Mouse (Mus musculus) olfactory bulb, adult 2 months (tissue): ENCODE results near the gene Wdr47. TPM values are rescaled to one million over a fixed set of nuclear protein-coding genes. Genes with fewer than 3 reads are reported as not detected.
A peak's percentile ranks its signal among the peaks of the same experiment; 100 is the strongest.
"Not testable (repeated sequence)": the region's sequence is repeated elsewhere in the genome, so short reads cannot be mapped to it uniquely, and the experiment has no call there.

Source experiments
- H3K27ac ChIP-seq: fragments of 200-500 bp; 2 replicates; pipeline ENCODE4 v1.5.1; 2012; ENCODE audit warnings: low read depth, low read length; ENCODE audit not compliant: insufficient read depth
- H3K4me1 ChIP-seq: fragments of 200-500 bp; 2 replicates; pipeline ENCODE4 v1.6.1; 2012; ENCODE audit warnings: low read length; ENCODE audit not compliant: control insufficient read depth, insufficient read depth
- H3K4me3 ChIP-seq: fragments of 200-500 bp; 2 replicates; pipeline ENCODE4 v1.5.1; 2012; ENCODE audit warnings: mild to moderate bottlenecking, low read depth, low read length, moderate library complexity; ENCODE audit not compliant: insufficient read depth
- CTCF ChIP-seq: fragments of 200-500 bp; IDR thresholded peaks from 2 replicates; pipeline ENCODE4 v1.5.1; 2012; ENCODE audit warnings: low read depth, mild to moderate bottlenecking, low read length, moderate library complexity; ENCODE audit not compliant: insufficient read depth
- POLR2A ChIP-seq: fragments of 200-500 bp; IDR thresholded peaks from 2 replicates; pipeline ENCODE4 v1.6.1; 2012; ENCODE audit warnings: mild to moderate bottlenecking, low read depth, low read length, moderate library complexity; ENCODE audit not compliant: insufficient read depth
- WGBS: fragments of 180-500 bp; shearing (Covaris S2); methylation state at CpG from one replicate; pipeline ENCODE4 v1.1.7; 2018; 5-methylcytosine and 5-hydroxymethylcytosine counted together
- polyA plus RNA-seq: library from polyadenylated mRNA; stranded (reverse); fragments of >200 nt; gene quantifications from 2 replicates; pipeline ENCODE4 v1.2.4, GENCODE M21; 2012; ENCODE audit warnings: low replicate concordance; ENCODE audit not compliant: missing spikeins, insufficient read depth, insufficient read length

The Wdr47 gene
- polyA plus RNA-seq, 1 experiment, result not detected

- peak within 1 kb of the TSS; percentile 87 for H3K27ac ChIP-seq
- TF ChIP-seq POLR2A, result peak; percentile 87
- no peak for TF ChIP-seq CTCF
Measured at GRCm38 (mm10) chr3:108653710-108654379, 62.8 kb downstream of the Wdr47 start, which contains the start of gene Clcc1. TSS of gene Clcc1 (plus strand) at chr3:108653913.

DNA sequence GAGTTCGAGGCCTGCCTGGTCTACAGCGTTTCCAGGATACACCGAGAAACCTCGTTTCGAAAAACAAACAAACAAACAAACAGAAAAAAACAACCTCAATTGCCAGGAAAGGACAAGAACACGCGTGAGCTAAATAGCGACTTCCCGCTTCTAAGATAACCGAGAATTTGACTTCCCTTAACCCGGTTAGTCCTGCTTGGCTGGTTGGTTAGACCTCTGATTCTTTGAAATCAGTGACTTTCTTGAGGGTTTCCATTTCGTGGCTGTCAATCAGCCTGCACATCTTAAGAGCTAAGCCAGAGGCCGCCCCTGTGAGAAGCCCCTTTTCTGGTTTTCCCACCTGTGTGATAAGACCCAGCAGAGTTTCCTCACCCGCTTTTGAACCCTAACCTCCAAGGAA, 63.5 kb downstream of the Wdr47 start:
- TF ChIP-seq CTCF (no peak), POLR2A (no peak)
- Histone ChIP-seq H3K27ac (no peak overlapping the region), H3K4me3 (peak overlapping the region; percentile 46), H3K4me1 (peaks cover 6% of the 10 kb centered on the region)
- 24% methylated on average over 14 of the region's 14 CpGs for WGBS

More at GRCm38 (mm10) chr3:108653710-108654379, 62.8 kb downstream of the Wdr47 start, which contains the start of gene Clcc1:
- Histone ChIP-seq H3K4me3 (peak within 1 kb of the TSS; percentile 100), H3K4me1 (peaks cover 6% of the 10 kb centered on the region)
- WGBS, result under 1% methylated on average over 57 of the region's 57 CpGs

GRCm38 (mm10) chr3:108655486-108655885, 64.4 kb downstream of the Wdr47 start:
- 77% methylated on average over 7 of the region's 7 CpGs for WGBS
- H3K4me1 ChIP-seq, result peaks cover 6% of the 10 kb centered on the region
- H3K4me3 ChIP-seq, result no peak overlapping the region
- no peak overlapping the region for H3K27ac ChIP-seq
- TF ChIP-seq POLR2A (no peak), CTCF (no peak)

- TF ChIP-seq POLR2A (no peak), CTCF (no peak)
- no peak overlapping the region for H3K4me3 ChIP-seq
- 89% methylated on average over 9 of the region's 9 CpGs for WGBS
Measured at GRCm38 (mm10) chr3:108658612-108659011, 67.5 kb downstream of the Wdr47 start.

GRCm38 (mm10) chr3:108660941-108661340, 69.9 kb downstream of the Wdr47 start:
- Histone ChIP-seq H3K4me1 (no peaks in the 10 kb centered on the region), H3K4me3 (no peak overlapping the region), H3K27ac (no peak overlapping the region)
- no peak for TF ChIP-seq POLR2A
- no peak for TF ChIP-seq CTCF
- WGBS, result 93% methylated on average over 1 of the region's 1 CpGs

More at GRCm38 (mm10) chr3:108658612-108659011, 67.5 kb downstream of the Wdr47 start:
- peaks cover 6% of the 10 kb centered on the region for H3K4me1 ChIP-seq
- no peak overlapping the region for H3K27ac ChIP-seq

GRCm38 (mm10) chr3:108676616-108677015, 85.5 kb downstream of the Wdr47 start:
- WGBS, result 25% methylated on average over 4 of the region's 4 CpGs
- Histone ChIP-seq H3K27ac (no peak overlapping the region), H3K4me1 (no peaks in the 10 kb centered on the region), H3K4me3 (no peak overlapping the region)
- no peak for TF ChIP-seq CTCF
- no peak for TF ChIP-seq POLR2A

GRCm38 (mm10) chr3:108681004-108681403, 89.9 kb downstream of the Wdr47 start:
- no peak for TF ChIP-seq POLR2A
- TF ChIP-seq CTCF, result no peak
- Histone ChIP-seq H3K4me3 (no peak overlapping the region), H3K4me1 (no peaks in the 10 kb centered on the region), H3K27ac (no peak overlapping the region)
- WGBS, result 76% methylated on average over 4 of the region's 4 CpGs

DNA sequence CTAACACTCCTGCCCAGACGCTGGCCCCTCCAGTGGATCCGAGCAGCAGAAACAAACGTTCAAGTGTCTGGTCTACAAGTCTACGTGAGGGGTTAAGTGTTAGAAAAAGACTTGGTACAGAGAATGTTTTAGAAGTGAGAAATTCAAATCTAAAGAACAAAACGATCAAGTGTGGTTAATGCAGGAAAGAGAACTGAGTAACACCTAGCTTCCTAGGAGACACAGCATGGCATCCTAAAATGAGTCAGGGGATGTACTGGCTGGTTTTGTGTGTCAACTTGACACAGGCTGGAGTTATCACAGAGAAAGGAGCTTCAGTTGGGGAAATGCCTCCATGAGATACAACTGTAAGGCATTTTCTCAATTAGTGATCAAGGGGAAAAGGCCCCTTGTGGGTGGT, 92.5 kb downstream of the Wdr47 start:
- WGBS, result 89% methylated on average over 5 of the region's 5 CpGs
- not testable (repeated sequence) for H3K27ac ChIP-seq, H3K4me1 ChIP-seq, H3K4me3 ChIP-seq

- 98% methylated on average over 7 of the region's 7 CpGs for WGBS
- H3K4me1 ChIP-seq, result peaks cover 6% of the 10 kb centered on the region; the same call in 1 of the 2 replicates
- no peak overlapping the region for H3K27ac ChIP-seq
- TF ChIP-seq CTCF (no peak), POLR2A (no peak)
- H3K4me3 ChIP-seq, result no peak overlapping the region
Measured at GRCm38 (mm10) chr3:108685701-108686100, 94.6 kb downstream of the Wdr47 start.
